Mouse (Mus musculus) gastrocnemius, adult 8-10 months (tissue): ENCODE data around the gene Adamtsl4. TPM values are rescaled to one million over a fixed set of nuclear protein-coding genes. Genes with fewer than 3 reads are reported as not detected.

Experiments
- DNase-seq, 2 experiments: peaks; one replicate each; pipeline ENCODE4 v3.0.0; 2022; ENCODE audit warnings: low spot score in 2 of 2
- total RNA-seq, 4 experiments: library from RNA; stranded (reverse); gene quantifications; 2 replicates each; pipeline ENCODE4 v1.2.4; 2022

Gene Adamtsl4
- total RNA-seq, result 10 to 100 TPM; 13.8 to 23.4 (median 18.2) TPM

- DNase-seq, result peak; percentile 72 to 76
Measured at GRCm38 (mm10) chr3:95687524-95688421, at the start of gene Adamtsl4. TSS of gene Adamtsl4 (minus strand) at chr3:95687917.

DNA sequence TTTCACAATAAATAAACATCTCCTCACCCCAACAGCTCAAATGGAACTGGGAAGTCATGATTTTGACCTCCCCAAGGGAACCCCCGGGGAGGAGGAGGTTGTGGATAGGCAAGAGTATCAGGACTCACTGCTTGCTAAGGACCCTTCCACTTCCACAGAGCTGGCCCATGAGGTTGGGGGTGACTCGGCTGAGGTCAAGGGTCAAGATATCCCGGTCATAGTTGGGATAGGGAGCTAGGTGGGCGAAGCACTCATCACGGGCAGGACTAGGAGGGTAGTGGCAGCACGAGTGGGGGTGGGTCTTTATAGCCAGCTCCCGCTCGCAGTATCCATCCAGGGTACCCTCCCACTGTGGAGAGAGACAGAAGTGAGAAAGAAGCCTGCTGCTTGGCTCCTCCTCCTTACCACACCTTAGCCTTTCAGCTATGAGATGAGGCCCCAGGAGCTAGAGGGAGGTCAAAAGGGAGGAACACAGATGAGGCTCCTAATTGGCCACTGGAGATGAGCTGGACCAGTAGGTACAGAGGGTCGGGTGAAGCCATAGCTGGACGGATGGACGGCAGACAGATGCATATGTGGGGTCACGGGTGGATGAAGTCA lies 47.5 kb upstream of the Adamtsl4 start:
- DNase-seq, result no peak

GRCm38 (mm10) chr3:95734092-95734702 lies 46.5 kb upstream of the Adamtsl4 start:
- DNase-seq, result peak; percentile 48 to 59

DNA sequence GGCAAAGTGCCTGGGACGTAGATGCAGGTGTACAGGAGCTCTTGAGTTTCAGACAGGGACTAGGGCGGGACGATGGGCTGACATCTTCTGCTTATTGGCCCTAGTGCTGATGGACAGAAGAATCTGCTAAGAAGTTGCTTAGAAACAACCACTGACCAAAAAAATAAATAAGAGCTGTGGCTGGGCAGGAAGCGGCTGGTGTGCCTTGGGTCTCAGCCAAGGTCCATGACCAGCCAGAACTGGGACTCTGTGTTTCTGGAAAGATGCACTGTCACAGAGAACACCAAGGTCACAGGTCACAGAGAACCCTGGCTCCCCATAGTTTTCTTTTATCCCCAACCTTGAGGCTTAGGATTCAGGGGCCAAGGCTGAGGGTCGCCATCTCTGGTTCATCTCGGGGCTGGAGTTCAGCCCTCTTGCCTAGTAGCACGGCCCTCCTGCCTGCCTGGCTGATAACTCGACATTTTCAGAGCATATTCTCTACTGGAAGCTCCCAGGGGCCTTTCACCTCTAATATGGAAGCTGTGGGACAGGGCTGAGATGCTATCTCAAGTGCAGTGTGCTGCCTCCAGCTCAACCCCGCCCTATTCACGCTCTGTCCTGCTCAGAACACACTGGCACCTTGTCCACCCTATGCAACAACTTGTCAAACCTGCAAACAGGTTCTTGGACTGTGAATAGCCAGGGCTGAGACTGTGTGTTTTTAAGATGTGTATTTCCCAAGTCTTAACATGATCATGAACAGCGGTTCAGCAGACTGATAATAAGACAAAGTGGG lies 45.2 kb upstream of the Adamtsl4 start:
- no peak for DNase-seq

DNA sequence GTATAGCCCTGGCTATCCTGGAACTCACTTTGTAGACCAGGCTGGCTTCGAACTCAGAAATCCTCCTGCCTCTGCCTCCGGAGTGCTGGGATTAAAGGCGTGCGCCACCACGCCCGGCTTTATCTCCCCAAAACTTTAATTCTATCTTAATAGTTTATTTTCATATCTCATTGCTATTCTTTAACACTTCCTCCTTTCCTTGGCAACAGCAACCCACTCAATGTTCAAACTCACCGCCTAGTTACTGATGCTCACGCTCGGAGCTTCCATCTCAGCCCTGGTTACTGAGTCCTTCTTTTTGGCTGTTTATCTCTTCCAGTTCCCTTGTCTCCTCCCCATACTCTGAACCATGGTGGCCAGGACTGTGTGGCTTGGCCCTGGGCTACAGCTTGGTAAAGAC lies 44.6 kb upstream of the Adamtsl4 start:
- DNase-seq, result no peak

DNA sequence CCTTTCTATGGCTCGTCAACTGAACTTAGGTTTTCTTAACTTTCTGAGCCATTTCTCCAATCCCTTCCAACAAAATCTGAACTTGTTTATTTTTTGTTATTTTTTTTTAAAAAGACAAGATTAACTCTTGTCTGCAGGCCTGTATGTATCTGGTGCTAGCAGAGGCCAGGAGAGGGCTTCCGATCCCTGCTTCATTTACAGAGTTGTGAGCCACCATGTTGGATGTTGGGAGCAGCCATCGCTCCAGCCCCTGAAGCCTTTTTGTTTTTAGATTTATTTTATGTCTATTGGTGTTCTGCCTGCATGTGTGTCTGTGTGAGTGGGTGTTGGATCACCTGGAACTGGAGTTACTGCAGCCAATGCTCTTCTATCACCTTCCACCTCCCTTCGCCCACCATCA lies 44.1 kb upstream of the Adamtsl4 start:
- DNase-seq, result no peak

GRCm38 (mm10) chr3:95730431-95730830 lies 42.7 kb upstream of the Adamtsl4 start:
- no peak for DNase-seq

DNA sequence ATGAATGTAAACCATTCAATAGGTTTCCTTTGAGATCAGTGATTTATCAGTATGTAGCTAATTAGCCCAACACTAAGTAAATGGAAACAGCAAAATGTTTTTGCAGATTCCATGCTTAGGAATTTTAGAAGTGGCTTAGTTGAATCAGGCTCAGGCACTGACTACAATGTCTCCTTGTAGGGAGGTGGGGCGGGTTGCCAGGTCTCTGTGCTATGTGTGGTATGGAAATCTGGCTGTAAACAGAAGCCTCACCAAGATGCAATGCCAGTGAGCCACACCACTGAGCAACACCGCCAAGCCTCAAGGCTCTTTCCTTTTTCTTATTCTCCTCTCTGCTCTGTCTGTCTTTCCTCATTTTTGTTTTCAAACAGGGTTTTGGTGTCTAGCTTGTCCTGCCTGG lies 41.2 kb upstream of the Adamtsl4 start:
- no peak for DNase-seq

DNA sequence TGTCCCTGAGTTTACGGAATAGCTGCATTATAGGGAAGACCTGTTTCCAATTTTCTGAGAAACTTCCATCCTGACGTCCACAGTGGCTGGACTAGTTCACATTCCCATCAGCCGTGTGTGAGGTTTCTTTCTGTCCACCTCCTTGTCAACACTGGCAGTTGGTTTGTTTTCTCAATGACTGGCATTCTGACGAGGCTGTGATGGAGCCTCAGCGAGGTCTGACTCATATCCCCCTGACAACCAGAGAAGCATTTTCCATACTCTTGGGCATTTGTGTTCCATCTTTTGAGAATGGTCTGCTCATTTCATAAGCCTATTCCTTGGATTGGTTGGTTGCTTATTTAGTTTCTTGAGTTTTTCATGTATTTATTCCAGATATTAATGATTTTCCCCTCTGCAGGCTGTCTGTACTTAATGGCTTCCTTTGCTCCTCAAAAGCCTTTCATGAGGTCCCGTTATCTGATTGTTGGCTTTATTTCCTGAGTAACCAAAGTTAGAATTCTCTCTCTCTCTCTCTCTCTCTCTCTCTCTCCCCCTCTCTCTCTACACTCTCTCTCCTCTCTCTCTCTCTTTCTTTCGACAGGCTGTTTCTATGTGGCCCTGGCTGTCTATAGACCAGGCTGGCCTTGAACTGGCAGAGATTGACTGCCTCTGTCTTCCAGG lies 39.1 kb upstream of the Adamtsl4 start:
- DNase-seq, result no peak

DNA sequence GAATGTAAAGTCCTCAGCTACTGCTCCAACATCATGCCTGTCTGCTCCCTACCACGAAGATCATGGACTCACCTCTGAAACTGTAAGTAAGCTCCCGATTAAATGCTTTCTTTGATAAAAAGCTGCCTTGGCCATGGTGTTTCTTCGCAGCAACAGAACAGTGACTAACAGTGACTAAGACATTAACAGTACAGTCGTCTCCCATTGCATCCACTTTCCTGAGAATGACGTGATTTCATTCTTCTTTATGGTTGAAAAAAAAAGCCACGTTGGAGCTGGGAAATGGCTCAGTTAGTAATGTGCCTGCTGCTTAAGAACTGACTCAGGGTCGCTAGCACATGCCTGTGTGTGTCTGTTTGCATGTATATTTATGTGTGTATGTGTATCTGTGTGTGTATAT lies 38.1 kb upstream of the Adamtsl4 start:
- no peak for DNase-seq

DNA sequence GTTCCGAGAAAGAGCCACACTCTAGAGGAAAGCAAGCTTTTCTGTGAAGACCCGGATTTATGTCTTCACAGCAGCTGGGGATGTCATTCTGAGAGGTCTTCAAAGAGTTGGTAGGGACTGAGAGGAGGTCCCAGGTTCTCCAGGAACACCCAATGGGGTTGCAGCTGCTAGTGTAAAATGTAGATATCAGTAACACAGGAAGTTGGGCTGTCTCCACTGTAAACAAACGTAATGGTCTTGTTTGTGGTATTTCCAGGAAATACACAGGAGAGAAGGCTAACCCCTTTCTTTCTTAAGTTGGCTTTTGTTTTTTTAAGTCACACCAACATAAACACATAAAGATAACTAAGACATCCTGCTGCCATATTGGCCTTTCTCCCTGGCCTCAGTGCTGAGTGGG lies 34.7 kb upstream of the Adamtsl4 start:
- no peak for DNase-seq

DNA sequence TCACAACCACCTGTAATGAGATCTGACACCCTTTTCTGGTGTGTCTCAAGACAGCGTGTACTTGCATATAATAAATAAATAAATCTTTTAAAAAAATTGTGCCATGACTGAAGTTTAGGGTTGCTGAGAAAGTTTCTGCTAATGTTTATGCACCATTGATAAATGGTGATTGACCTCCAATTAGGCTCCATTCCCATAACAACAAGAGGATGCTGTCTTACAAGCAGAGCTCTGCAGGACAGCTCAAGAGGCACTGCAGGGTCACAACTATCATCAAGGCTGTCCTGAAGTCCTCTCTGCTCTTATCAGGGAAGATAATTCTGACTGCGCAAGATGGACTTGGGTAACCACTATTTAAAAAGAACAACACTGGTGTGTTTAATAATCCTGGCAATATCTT lies 30.4 kb upstream of the Adamtsl4 start:
- DNase-seq, result no peak

GRCm38 (mm10) chr3:95716075-95716474 lies 28.4 kb upstream of the Adamtsl4 start:
- DNase-seq, result no peak

DNA sequence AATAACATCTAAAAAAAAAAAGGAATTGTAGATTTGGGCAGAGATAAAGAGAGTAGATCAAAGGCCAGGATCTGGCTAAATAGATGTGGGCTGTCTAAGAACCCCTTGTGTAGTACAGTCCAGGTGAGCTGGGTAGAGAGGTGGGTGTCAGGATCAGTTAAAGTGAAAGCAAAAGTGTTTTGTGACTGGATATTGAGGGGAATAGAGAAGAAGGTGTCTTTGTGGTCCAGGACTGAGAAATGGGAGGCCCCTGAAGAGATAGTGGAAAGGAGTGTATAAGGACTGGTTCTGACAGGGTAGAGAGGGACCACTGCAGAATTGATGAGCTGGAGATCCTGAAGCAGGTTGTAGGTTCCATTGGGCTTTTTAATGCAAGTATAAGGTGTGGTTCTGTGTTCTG lies 22.2 kb upstream of the Adamtsl4 start:
- no peak for DNase-seq

DNA sequence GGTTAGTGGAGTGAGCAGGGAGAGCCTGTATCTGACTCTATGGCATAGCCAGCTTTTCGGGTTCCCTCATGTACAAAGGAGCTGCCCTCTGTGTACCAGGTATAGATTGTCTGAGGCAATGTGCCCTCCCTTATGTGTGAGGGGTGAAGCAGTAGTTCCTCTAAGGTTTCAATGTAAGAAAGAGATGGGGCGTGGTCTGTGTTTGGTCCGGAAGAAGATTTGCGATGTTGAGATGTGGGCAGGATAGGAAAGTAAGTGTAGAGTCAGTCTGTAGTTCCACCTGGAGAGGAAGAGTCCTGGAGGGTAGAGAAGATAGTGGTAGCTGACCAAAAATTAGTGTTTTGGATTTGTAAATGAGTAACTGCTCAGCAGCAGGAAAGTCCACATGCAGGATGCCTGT lies 21.3 kb upstream of the Adamtsl4 start:
- DNase-seq, result no peak

DNA sequence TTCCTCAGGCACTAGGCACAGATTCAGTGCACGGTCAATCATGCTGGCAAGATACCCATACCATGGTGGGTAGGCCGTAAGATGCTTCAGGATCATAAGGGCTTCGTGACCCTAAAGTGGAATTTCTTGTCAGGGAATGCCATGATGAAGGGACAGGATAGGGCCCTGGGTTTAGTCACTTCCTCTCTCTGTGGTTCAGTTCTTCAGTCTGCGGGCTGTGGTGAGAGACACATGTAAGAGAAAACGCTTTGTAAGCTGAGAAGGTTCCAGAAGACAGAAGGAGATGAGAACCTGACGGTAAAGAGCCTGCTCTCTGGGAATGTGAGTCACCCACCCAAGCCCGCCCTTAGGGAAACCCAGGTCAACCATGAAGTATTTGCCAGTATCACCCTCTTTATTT lies 19.8 kb upstream of the Adamtsl4 start:
- no peak for DNase-seq

DNA sequence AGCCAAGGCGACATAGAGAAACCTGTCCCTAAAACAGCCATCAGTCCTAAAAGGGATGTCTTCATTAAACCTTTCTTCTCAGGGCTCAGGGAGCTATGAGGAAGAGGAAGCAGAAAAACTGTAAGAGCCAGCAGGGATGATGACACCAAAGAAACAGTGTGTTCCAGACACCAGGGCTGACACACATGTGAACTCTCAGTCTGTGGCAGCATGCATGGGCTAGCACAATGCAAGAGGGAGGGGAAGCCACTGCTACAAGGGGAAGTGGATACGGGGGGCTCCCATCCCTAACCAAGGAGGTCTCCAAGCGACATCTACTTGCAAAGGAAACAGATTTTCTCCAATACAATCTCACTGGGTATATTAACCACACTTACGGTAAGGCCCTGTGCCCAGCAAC lies 18.6 kb upstream of the Adamtsl4 start:
- no peak for DNase-seq

DNA sequence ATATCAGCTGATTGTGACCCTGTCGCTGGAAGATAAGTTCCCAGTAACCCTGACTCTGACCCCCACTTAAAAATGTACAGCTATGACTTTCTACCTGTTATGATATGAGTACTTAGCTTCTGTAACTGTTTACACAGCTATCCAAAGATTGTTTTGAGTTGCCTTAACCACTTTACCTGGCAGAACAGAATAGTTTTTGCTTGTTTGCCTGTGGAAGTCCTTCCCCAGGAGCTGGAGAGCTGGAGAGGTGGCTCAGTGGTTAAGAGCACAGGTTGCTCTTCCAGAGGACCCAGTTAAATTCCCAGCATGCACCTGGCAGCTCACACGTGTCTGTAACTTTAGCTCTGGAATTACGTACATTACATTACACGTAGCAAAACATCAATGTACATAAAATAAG lies 16.9 kb upstream of the Adamtsl4 start:
- no peak for DNase-seq

- no peak for DNase-seq
Measured at GRCm38 (mm10) chr3:95703276-95703675, 15.6 kb upstream of the Adamtsl4 start.

GRCm38 (mm10) chr3:95701877-95702540 lies 14.3 kb upstream of the Adamtsl4 start:
- peak; percentile 66 to 75 for DNase-seq

- no peak for DNase-seq
Measured at GRCm38 (mm10) chr3:95701085-95701484, 13.4 kb upstream of the Adamtsl4 start.
